Mouse (Mus musculus): Measurements from ENCODE around the gene Pdlim3.
"Not testable (repeated sequence)": the region's sequence is repeated elsewhere in the genome, so short reads cannot be mapped to it uniquely, and the experiment has no call there.

Gene Pdlim3

DNA sequence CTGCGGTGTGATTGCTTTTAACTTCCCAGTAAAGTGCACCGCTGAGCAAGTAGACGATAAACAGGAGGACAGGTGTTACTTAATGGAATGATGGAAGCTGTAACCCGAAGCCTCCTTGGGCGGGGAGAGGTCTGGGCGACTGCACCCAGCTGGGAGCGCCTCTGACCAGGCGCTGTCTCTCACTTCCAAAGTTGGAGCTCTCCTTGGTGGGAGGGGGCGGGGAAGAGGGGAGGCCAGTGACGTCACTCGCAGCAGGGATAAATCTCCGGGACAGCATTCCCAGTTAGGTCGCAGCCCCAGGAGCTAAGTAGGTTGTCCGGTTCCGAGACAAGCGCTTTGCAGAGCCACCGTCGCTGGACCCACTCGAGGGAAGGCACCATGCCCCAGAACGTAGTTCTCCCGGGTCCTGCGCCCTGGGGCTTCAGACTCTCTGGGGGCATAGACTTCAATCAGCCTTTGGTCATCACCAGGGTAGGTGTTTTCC, at the start of gene Pdlim3:
Gene Pdlim3 (plus strand): TSS at position 260 of the 484 bp plus-strand sequence.
- DNase-seq (ENCODE audit: extremely low read depth, low read depth) = no peak

DNA sequence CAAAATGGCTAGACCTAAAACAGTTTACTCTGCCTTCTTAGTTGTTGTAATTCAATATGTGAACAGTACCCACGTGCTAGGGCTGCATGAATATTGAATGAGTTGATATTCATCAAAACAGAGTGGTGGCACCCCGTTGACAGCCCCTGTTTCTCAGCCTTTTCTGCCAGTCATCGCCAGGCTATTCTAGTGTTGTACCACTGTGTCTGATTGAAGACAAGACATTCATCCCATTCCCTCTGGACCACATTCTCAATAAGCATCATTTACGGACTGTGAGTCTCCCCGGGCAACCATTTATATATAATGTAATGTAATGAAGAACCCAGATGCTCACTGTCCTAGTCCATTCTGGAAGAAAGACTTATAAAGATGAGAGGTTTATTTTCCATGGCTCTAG, 42.0 kb upstream of the Pdlim3 start:
- DNase-seq (ENCODE audit: extremely low read depth, low read depth) = no peak

GRCm38 (mm10) chr8:45844097-45844885, 41.0 kb upstream of the Pdlim3 start:
- no peak for DNase-seq (ENCODE audit: extremely low read depth, low read depth)

GRCm38 (mm10) chr8:45844911-45845481, 40.3 kb upstream of the Pdlim3 start:
- DNase-seq (ENCODE audit: extremely low read depth, low read depth) = no peak

- DNase-seq (ENCODE audit: extremely low read depth, low read depth) = no peak
Measured at GRCm38 (mm10) chr8:45845906-45846305, 39.4 kb upstream of the Pdlim3 start.

GRCm38 (mm10) chr8:45855118-45855517, 30.1 kb upstream of the Pdlim3 start:
- DNase-seq (ENCODE audit: extremely low read depth, low read depth) = no peak

DNA sequence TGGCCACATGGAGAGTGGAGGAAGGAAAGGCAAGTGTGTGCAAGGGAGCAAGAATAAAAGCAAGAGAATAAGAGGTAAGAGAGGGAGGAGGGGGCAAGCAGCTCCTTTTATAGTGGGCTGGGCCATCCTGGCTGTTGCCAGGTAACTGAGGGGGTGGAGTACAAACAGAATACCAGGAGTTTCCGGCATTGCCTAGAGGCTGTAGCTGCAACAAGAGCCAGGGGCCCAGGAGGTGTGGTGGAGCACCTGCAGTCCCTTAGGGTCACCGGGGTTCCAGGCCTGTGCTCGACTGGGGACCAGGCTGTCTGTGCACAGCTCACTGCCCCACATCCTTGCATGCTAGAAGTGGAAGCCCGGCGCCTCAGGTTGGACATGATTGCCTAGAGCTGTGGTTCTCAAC, 27.5 kb upstream of the Pdlim3 start:
- DNase-seq (ENCODE audit: extremely low read depth, low read depth) = no peak

DNA sequence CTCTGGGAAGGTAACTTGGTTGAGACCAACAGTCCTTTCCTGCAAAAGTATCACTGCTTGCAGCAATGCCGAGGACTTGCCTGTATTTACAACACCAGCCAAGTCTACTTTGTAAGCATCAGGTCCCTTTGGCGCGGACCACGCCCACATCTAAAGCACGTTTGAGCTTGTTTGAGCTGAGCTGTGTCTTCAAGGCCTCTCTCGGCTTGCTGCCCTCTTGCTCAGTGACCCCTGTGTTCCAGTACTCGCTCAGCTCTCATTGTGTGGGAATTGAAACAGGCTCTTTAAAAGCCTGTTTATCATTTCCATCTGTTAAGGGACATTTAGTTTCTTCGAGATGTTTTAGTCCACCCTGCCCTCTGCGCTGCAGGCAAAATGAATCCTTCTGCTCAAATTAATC, 26.9 kb upstream of the Pdlim3 start:
- DNase-seq (ENCODE audit: extremely low read depth, low read depth) = no peak

DNA sequence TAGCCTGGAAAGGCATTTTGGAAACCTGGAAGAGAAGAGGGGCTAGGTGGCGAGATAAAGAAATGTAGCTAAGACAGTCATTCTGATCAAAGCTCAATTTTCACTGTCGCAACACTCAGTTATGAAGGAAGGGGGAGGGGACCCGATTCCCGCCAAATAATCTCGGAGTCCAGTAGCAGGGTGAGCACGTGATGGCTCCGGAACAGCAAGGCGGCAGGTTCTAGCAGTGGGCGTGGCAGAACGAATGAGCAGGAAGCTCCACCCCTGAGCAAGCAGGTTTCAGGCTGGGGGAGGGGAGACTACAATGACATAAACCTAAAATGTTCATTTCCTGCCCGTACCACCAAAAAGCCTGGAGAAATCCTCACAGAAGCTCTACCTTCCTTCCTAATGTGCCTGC, 13.7 kb upstream of the Pdlim3 start:
- DNase-seq (ENCODE audit: extremely low read depth, low read depth) = not testable (repeated sequence)

GRCm38 (mm10) chr8:45872077-45872476, 13.2 kb upstream of the Pdlim3 start:
- no peak for DNase-seq (ENCODE audit: extremely low read depth, low read depth)

- DNase-seq (ENCODE audit: extremely low read depth, low read depth) = no peak
Measured at GRCm38 (mm10) chr8:45874945-45875626, 10.2 kb upstream of the Pdlim3 start.

GRCm38 (mm10) chr8:45876397-45876796, 8.9 kb upstream of the Pdlim3 start:
- DNase-seq (ENCODE audit: extremely low read depth, low read depth) = no peak

DNA sequence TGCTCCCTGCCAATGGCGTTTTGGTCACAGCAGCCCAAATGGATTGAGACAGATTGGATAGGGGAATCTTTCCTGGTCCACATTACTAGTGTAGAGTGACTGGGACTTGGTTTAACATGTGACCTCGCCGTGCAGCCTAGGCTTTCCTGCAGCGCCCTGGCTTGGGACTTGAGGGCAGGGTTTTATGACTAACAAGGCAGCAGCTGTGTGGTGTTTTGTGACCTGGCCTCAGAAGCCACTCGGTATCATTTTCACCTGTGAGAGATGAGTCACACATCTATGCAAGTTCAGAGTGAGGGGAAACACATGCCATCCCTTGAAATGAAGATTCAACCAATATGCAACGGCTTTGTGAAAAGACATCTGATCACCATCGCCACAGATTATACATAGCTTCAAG, 7.6 kb upstream of the Pdlim3 start:
- DNase-seq (ENCODE audit: extremely low read depth, low read depth) = no peak

DNA sequence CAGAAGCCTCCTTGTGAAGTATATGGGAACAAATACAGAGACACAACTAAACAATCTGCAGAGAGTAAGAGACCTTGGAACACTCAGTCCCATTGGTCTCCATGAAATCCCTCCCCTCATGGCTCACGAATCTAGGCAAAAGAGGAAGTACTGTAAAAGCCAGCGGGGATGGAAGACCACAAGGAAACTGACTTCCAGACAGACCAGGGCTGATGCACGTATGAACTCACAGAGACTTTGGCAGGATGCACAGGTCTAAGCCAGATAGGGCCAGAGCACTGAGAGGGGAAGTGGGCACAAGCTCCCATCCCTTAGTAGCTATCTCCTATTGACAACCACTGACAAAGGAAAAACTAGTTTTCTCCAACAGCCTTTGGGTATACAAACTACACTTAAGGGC, 4.8 kb upstream of the Pdlim3 start:
- DNase-seq (ENCODE audit: extremely low read depth, low read depth) = peak; percentile 6

GRCm38 (mm10) chr8:45881726-45882125, 3.5 kb upstream of the Pdlim3 start:
- no peak for DNase-seq (ENCODE audit: extremely low read depth, low read depth)

GRCm38 (mm10) chr8:45883793-45884192, 1.5 kb upstream of the Pdlim3 start:
- no peak for DNase-seq (ENCODE audit: extremely low read depth, low read depth)

- no peak for DNase-seq (ENCODE audit: extremely low read depth, low read depth)
Measured at GRCm38 (mm10) chr8:45884552-45884951, 709 bp upstream of the Pdlim3 start.

GRCm38 (mm10) chr8:45885775-45886174, 514 bp downstream of the Pdlim3 start:
- no peak for DNase-seq (ENCODE audit: extremely low read depth, low read depth)

DNA sequence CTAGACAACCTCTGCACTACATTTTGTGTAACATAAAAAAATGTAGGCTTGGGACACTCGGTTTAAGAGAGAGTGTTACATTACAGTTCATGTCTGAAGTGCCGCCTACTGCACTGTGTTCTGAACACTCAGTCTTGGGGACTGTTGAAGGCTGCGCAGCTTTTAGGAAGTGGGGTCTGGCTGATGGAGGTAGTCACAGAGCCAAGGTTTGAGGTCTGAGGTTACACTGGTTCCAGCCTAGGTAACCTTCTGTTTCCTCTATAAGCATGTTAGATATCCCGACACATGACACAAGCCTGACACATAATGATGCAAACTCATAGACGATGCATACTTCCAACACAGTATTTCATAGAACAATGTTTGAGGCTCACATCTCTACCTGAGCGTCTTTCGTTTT, 4.5 kb downstream of the Pdlim3 start:
- no peak for DNase-seq (ENCODE audit: extremely low read depth, low read depth)

DNA sequence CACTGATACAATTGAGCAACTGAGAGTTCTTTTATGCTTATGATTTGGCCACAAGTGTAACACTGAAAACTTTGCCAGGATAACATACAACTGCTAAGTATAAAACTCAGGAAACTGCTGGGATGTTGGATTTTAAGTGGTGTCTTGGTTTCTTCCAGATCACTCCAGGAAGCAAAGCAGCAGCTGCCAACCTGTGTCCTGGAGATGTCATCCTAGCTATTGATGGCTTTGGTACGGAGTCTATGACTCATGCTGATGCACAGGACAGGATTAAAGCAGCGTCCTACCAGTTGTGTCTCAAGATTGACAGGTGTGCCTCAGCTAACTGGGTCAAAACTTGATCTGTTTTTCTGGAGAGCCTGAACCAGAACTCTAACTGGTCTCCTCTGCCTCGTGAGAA, 11.3 kb downstream of the Pdlim3 start:
- no peak for DNase-seq (ENCODE audit: extremely low read depth, low read depth)

GRCm38 (mm10) chr8:45899783-45900182, 14.5 kb downstream of the Pdlim3 start:
- DNase-seq (ENCODE audit: extremely low read depth, low read depth) = no peak

GRCm38 (mm10) chr8:45901626-45902025, 16.4 kb downstream of the Pdlim3 start:
- no peak for DNase-seq (ENCODE audit: extremely low read depth, low read depth)

Measured in MEL-GATA-1-ER (cell line).